Mouse (Mus musculus): ENCODE data around the gene Cldn14.
"Not testable (repeated sequence)": the region's sequence is repeated elsewhere in the genome, so short reads cannot be mapped to it uniquely, and the experiment has no call there.

Gene Cldn14

DNA sequence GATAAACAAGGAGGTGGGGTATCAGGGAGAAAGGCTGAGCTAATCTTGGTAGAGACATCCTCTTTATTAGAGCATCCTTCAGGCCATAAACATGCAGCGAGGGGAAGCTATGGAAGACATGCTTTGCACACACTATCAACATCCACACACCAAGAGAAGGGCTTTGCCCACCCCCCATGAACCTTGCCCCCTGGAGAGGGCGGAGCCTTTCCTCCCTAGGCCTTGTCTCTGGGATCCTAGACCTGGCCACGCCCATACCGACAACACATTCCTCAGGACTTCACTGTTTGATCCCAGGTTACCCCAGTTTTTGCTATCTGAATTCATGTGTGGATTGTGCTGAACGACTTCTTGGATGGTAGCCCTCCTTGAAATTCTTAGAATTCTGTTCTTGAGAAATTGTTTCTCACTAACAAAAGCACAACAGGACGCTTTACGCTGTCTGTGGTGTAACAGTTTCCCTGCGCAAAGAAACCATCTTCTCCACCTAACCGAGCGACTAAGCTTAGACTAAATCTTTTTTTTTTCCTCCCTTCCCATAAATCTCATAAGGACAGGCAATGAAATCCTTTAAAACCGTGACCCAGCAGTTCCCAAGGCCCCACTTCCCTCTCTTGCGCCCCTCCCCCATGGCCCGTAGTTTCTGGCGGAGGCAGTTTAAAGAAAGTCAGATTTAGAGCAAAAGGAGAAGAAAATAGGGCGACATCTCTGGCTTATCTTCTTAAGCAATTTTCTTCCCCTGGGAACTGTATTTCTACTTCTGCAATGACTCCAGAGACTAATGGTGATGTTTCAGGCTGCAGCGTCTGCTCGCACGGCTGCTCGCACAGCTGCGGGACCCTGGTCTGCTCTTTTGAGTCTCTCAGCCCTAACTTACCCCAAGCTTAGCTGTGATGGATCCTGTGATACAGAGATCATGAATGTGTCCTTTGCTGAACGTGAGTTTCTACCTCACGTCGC is 1.7 kb downstream of the Cldn14 start:
- no peak for DNase-seq (ENCODE audit: low read depth, low spot score)

DNA sequence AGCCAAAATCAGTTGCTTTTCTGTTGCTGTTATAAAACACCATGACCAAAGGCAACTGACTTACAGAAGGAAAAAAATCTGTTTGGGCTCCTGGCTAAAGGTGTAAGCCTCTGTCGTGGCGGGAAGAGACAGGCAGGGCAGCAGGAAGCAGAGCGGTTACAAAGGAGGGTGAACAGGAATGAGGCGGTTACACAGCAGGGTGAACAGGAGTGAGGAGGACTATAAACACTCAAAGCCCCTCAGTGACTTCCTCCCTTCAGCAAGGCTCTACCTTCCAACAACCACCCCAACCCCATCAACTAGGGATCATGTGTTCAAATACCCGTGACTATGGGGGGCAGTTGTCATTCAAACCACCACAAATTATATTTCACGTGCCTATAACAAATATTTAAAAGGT is 5.2 kb downstream of the Cldn14 start:
- no peak for DNase-seq (ENCODE audit: low read depth, low spot score)

GRCm38 (mm10) chr16:94001366-94001765 is 7.3 kb downstream of the Cldn14 start:
- DNase-seq (ENCODE audit: low read depth, low spot score) = no peak

DNA sequence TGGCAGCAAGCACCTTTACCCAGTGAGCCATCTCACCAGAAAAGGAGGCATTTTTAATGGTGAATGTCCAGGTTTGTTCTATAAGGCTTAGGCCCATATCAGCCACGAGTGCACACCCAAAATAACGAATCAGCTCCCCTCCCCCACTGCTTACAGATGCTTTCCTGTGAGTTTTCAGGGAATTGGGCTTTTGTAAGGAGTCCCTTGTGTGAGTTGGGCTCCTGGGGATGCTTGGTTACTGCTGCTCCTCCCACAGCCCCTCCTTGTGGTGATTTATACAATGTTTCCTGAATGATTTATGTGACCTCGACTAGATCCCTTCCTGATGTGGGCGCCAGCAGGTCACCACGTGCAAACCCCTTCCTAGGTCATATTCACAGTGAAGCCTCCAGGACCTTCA is 9.7 kb downstream of the Cldn14 start:
- DNase-seq (ENCODE audit: low read depth, low spot score) = no peak

DNA sequence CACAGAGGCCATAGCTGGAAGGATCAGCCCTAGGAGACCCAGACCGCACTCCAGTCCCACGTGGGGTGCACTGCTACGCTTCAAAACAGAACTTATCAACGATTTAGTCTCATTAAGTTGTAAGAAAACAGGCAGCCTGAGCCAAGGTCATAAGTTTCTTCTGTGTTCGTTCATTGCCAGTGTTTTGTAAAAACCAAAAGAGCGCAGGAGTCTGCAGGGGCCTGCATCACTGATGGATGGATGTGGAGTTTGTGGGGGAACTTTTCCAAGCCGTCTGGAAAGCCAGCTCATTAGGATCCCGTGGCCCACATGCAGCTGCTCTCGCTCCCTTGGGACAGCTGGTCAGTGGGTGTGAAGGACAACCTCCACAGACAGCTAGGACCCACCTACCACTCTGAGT is 25.1 kb downstream of the Cldn14 start:
- DNase-seq (ENCODE audit: low read depth, low spot score) = no peak

DNA sequence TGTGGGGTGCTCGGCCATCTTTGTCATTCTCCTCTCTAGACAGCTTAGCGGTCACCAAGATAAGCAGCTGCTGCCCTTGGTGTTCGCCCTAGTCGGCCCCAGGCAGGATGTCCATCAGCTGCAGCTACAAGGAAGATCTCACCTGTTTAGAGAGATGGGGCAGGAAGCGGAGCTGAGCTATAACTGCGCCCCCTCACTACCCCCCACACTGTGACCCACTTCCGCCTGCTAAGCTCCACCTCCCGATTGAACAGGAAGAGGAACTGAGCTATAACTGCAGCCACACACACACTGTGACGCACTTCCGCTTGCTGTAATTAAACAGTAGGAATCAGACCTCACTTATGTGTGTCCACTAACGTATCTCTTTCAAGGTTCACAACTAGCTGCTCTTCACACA is 26.3 kb downstream of the Cldn14 start:
- no peak for DNase-seq (ENCODE audit: low read depth, low spot score)

- no peak for DNase-seq (ENCODE audit: low read depth, low spot score)
These were observed 27.3 kb downstream of the Cldn14 start for GRCm38 (mm10) chr16:93981190-93981841.

GRCm38 (mm10) chr16:93980338-93980737 is 28.3 kb downstream of the Cldn14 start:
- DNase-seq (ENCODE audit: low read depth, low spot score) = not testable (repeated sequence)

- DNase-seq (ENCODE audit: low read depth, low spot score) = no peak
These were observed 29.3 kb downstream of the Cldn14 start for GRCm38 (mm10) chr16:93979316-93979715.

DNA sequence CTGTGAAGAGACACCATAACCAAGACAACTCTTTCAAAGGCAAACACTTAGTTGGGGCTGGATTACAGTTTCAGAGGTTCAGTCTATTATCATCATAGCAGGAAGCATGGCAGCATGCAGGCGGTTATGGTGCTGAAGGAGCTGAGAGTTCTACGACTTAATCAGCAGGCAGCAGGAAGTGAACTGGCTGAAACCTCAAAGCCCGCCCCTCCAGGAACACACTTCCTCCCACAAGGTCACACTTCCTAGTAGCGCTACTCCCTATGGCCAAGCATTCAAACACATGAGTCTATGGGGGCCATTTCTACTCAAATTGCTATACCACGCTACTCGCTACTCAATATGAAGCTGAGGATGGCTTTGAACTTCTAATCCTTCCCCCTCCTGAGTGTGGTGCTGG is 31.1 kb downstream of the Cldn14 start:
- DNase-seq (ENCODE audit: low read depth, low spot score) = no peak

GRCm38 (mm10) chr16:93976907-93977306 is 31.7 kb downstream of the Cldn14 start:
- no peak for DNase-seq (ENCODE audit: low read depth, low spot score)

DNA sequence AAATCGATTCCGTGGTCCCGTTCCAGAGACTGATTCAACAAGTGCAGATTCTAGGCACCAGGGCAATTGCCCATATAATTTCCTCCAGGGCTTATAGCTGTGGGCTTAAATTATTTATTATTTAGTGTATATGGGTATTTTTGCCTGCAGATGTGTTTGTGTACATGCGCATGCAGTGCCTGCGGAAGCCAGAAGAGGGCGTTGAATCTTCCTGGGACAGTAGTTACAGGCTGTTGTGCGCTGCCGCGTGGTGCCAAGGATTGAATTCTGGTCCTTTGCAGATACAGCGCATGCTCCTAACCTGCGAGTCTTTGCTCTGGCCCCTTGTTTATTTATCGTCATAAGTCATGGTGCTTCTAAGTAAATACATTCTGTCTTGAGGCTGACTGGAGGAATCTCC is 33.2 kb downstream of the Cldn14 start:
- DNase-seq (ENCODE audit: low read depth, low spot score) = no peak

DNA sequence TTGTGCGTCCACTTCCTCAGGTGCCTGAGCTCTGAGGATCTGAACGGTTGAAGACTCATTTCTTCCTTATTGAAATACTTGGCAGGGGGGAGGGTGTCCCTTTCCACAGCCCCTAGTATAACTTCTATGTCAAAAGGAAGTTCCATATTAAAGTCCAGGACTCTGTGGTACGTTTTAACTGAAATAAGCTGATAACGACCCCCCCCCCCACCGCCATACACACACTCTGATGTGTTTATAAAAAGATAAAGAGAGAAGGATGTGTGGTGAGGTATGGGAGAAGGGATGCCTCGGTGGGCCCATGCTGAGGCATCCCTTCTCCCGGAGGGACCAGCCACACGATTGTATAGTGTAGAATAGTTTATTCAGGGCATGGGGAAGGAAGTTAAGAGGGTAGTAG is 34.4 kb downstream of the Cldn14 start:
- DNase-seq (ENCODE audit: low read depth, low spot score) = no peak

DNA sequence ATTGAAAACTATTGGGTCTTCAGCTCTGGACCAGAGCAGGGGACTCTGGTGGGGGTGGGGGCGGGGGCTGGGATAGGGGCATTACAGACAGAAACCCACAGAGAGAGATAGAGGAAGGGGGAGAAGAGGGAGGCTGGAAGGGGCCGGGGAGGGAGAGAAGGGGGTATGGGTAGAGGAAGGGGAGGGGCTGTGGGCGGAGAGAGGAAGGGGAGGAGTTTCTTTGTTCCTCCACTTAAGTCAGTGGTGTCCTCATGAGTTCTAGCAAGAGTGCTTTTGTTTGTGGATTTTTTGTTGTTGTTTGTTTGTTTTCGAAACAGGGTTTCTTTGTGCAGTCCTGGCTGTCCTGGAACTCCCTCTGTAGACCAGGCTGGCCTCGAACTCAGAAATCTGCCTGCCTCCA is 35.1 kb downstream of the Cldn14 start:
- no peak for DNase-seq (ENCODE audit: low read depth, low spot score)

GRCm38 (mm10) chr16:93973123-93973522 is 35.5 kb downstream of the Cldn14 start:
- DNase-seq (ENCODE audit: low read depth, low spot score) = no peak

DNA sequence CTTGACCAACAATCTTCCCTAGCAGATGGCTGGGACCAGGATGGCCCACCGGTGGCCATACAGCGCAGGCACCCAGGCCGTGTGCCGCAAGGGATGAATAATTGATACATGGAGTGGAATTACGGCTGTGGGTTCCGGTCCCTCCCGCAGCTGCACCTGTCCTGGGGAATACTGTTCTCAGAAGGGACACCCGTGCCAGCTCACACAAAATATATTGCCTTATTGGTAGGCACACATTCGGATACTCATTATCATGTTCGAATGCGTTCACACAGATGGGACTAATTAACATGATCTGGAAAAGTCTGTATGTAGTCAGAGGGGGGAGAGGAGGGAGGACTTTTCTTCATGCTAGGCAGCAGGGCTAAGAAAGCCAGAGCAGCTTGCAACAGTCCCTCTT is 37.6 kb downstream of the Cldn14 start:
- DNase-seq (ENCODE audit: low read depth, low spot score) = no peak

DNA sequence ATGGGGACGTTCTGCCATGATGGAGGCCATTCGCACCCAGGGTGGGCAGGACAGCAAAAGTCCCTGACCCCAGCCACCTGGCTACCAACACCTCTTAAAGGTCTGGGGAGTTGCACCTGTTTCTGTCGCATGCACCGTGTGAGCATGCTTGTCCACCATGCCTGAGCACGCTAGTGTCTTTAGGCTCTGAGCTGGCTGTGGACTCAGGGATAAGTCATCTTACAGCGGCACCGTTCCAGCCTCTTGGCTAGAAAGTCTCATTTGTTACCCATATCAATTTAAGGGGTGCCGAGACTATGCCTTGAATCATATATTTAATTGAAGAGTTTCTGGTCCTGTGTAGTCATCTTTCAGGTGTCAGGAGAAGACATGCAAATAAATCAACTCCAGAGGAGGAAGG is 40.7 kb downstream of the Cldn14 start:
- no peak for DNase-seq (ENCODE audit: low read depth, low spot score)

DNA sequence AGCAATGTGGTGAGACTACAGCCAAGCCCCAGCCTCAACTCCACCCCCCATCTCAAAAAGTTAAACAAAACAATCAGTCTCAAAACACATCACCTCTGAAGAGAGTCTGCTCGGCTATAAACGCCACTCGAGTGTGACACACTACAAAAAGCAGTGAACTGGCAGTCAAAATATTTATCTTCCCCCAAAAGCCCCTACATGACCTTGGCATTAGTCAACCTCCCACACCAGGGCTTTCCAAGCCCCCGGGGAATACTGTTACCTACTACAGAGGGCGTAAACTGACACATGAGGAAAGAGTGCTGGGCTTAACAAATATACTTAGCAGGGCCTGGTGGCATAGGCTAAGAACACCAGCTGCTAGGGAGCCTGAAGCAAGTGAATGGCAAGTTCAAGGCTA is 46.4 kb downstream of the Cldn14 start:
- DNase-seq (ENCODE audit: low read depth, low spot score) = no peak

GRCm38 (mm10) chr16:93961099-93961646 is 47.5 kb downstream of the Cldn14 start:
- DNase-seq (ENCODE audit: low read depth, low spot score) = no peak

GRCm38 (mm10) chr16:93960495-93960894 is 48.1 kb downstream of the Cldn14 start:
- DNase-seq (ENCODE audit: low read depth, low spot score) = no peak

DNA sequence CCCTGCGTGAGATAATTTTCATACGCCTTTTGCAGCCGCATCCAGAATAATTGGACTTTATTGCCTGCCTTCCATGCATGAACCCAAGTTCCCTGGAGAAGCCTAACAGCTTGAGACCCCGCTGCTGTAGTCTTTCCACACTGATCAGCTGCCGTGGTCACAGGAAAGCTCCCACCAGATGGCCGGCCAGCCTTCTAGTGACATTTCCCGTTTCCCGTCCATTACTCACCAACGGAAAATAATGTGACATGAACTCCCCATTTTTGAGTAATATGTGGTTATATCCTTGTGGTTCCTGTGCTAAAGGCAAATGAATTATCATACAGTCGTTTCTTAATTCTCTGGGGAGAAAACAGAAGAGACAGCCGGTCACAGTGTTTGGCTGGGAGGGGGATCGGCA is 51.2 kb downstream of the Cldn14 start:
- no peak for DNase-seq (ENCODE audit: low read depth, low spot score)

- no peak for DNase-seq (ENCODE audit: low read depth, low spot score)
These were observed 51.7 kb downstream of the Cldn14 start for GRCm38 (mm10) chr16:93956986-93957385.

GRCm38 (mm10) chr16:93947396-93947795 is 61.2 kb downstream of the Cldn14 start:
- DNase-seq (ENCODE audit: low read depth, low spot score) = no peak

Measured in c-Kit-negative CD71-positive TER-119-positive erythroid progenitor cells, embryonic 14.5 days (primary cell).